Mouse (Mus musculus): ENCODE results near the gene G530012D18Rik. TPM values are rescaled to one million over a fixed set of nuclear protein-coding genes. Genes with fewer than 3 reads are reported as not detected.
"Not testable (repeated sequence)": the region's sequence is repeated elsewhere in the genome, so short reads cannot be mapped to it uniquely, and the experiment has no call there.

Gene G530012D18Rik
- polyA plus RNA-seq, 1 experiment from 2014 or later, result not detected

GRCm38 (mm10) chr1:85580148-85580534 is 4.7 kb downstream of the G530012D18Rik start:
- WGBS, result 90% methylated on average over 2 of the region's 4 CpGs

GRCm38 (mm10) chr1:85580578-85580977 is 5.1 kb downstream of the G530012D18Rik start:
- not testable (repeated sequence) for H3K4me2 ChIP-seq; ATAC-seq (ENCODE audit: low FRiP score); H3K27ac ChIP-seq (ENCODE audit: low read depth, low read length); H3K9me3 ChIP-seq (ENCODE audit: control insufficient read depth, low read length); H3K36me3 ChIP-seq (ENCODE audit: control insufficient read depth, insufficient read depth, low read length); DNase-seq (ENCODE audit: low spot score, missing footprints); H3K4me3 ChIP-seq (ENCODE audit: low read depth, low read length); H3K4me1 ChIP-seq (ENCODE audit: control insufficient read depth, insufficient read depth, low read length); H3K9ac ChIP-seq (ENCODE audit: low read length); H3K27me3 ChIP-seq (ENCODE audit: control insufficient read depth, insufficient read depth, low read length)
- WGBS, result 67% methylated on average over 3 of the region's 3 CpGs

More at GRCm38 (mm10) chr1:85580148-85580534, 4.7 kb downstream of the G530012D18Rik start:
- ATAC-seq (ENCODE audit: low FRiP score), result peak; percentile 46; the same call in 1 of the 2 replicates
- H3K9me3 ChIP-seq (ENCODE audit: control insufficient read depth, low read length); H3K4me1 ChIP-seq (ENCODE audit: control insufficient read depth, insufficient read depth, low read length); H3K27ac ChIP-seq (ENCODE audit: low read depth, low read length); H3K4me3 ChIP-seq (ENCODE audit: low read depth, low read length); DNase-seq (ENCODE audit: low spot score, missing footprints); H3K9ac ChIP-seq (ENCODE audit: low read length); H3K36me3 ChIP-seq (ENCODE audit: control insufficient read depth, insufficient read depth, low read length); H3K4me2 ChIP-seq; H3K27me3 ChIP-seq (ENCODE audit: control insufficient read depth, insufficient read depth, low read length): not testable (repeated sequence)

GRCm38 (mm10) chr1:85581518-85581917 is 6.0 kb downstream of the G530012D18Rik start:
- H3K27ac ChIP-seq (ENCODE audit: low read depth, low read length); H3K4me2 ChIP-seq; H3K36me3 ChIP-seq (ENCODE audit: control insufficient read depth, insufficient read depth, low read length); H3K4me3 ChIP-seq (ENCODE audit: low read depth, low read length); H3K27me3 ChIP-seq (ENCODE audit: control insufficient read depth, insufficient read depth, low read length); H3K9me3 ChIP-seq (ENCODE audit: control insufficient read depth, low read length); ATAC-seq (ENCODE audit: low FRiP score); H3K9ac ChIP-seq (ENCODE audit: low read length); H3K4me1 ChIP-seq (ENCODE audit: control insufficient read depth, insufficient read depth, low read length): not testable (repeated sequence)
- DNase-seq (ENCODE audit: low spot score, missing footprints), result peak; percentile 67
- 26% methylated on average over 5 of the region's 5 CpGs for WGBS

GRCm38 (mm10) chr1:85588697-85589096 is 13.2 kb downstream of the G530012D18Rik start:
- not testable (repeated sequence) for H3K4me1 ChIP-seq (ENCODE audit: control insufficient read depth, insufficient read depth, low read length); H3K9ac ChIP-seq (ENCODE audit: low read length); H3K27ac ChIP-seq (ENCODE audit: low read depth, low read length); H3K36me3 ChIP-seq (ENCODE audit: control insufficient read depth, insufficient read depth, low read length); ATAC-seq (ENCODE audit: low FRiP score); H3K4me2 ChIP-seq; DNase-seq (ENCODE audit: low spot score, missing footprints); H3K4me3 ChIP-seq (ENCODE audit: low read depth, low read length); H3K27me3 ChIP-seq (ENCODE audit: control insufficient read depth, insufficient read depth, low read length); H3K9me3 ChIP-seq (ENCODE audit: control insufficient read depth, low read length)
- 83% methylated on average over 1 of the region's 2 CpGs for WGBS

DNA sequence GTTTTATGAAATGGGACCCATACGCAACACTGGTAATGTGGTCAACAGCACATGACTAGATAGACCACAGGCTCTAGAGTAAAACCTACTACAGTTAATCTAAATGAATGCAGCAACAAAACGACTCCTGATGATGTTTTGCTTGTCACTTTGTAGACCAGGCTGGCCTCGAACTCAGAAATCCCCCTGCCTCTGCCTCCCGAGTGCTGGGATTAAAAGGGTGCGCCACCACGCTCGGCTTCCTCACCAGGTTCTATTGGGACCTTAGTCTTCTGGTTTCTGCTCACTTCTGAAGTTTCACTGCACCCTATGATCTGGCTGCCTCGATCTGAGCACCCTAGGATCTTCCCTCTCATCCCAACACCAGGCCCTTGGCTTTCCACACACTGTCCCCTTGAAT is 17.1 kb downstream of the G530012D18Rik start:
- not testable (repeated sequence) for H3K36me3 ChIP-seq (ENCODE audit: control insufficient read depth, insufficient read depth, low read length); H3K9ac ChIP-seq (ENCODE audit: low read length); H3K27me3 ChIP-seq (ENCODE audit: control insufficient read depth, insufficient read depth, low read length); H3K27ac ChIP-seq (ENCODE audit: low read depth, low read length); H3K4me3 ChIP-seq (ENCODE audit: low read depth, low read length); ATAC-seq (ENCODE audit: low FRiP score); H3K4me2 ChIP-seq; DNase-seq (ENCODE audit: low spot score, missing footprints); H3K9me3 ChIP-seq (ENCODE audit: control insufficient read depth, low read length); H3K4me1 ChIP-seq (ENCODE audit: control insufficient read depth, insufficient read depth, low read length)
- WGBS, result 85% methylated on average over 8 of the region's 8 CpGs

DNA sequence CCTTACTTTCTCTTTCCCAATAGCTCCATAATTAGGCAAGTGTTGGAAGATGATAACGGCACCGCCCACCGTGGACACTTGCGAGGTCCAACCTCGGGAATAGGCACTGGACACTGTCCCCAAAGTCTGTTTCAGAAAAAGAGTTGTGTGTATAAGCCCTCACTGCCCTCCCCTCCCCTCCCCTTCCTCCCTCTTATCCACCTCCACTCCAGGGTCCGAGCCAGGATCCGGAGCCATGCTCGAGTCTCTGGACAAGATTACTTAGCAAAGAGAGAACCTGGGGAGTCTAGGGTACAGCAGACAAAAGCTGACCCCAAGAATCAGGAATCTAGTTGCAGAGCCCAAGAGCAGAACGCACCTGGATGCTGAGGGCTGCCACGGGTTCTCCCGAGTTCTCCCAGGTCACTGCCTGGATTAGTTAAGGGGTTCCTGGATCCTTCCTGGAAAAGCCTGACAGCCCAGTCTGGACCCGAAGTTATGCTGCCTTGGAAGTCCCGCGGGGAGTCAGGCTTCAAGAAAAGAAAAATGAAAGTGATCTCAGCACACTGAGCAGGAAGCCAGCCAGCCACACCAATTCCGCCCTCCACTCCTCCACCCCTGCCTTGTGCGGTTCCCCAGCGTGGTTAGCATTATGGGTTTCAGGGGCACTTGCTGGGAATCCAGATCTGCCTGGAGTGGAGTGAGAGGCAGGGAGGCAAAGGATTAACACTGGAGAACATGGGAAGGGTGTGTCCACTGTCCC is 23.0 kb downstream of the G530012D18Rik start, which contains the start of gene Sp110:
TSS of gene Sp110 (minus strand) at position 547 of the 742 bp plus-strand sequence.
- H3K9me3 ChIP-seq (ENCODE audit: control insufficient read depth, low read length); H3K4me2 ChIP-seq; H3K36me3 ChIP-seq (ENCODE audit: control insufficient read depth, insufficient read depth, low read length); H3K9ac ChIP-seq (ENCODE audit: low read length); H3K27me3 ChIP-seq (ENCODE audit: control insufficient read depth, insufficient read depth, low read length); DNase-seq (ENCODE audit: low spot score, missing footprints); H3K4me1 ChIP-seq (ENCODE audit: control insufficient read depth, insufficient read depth, low read length); H3K27ac ChIP-seq (ENCODE audit: low read depth, low read length); H3K4me3 ChIP-seq (ENCODE audit: low read depth, low read length); ATAC-seq (ENCODE audit: low FRiP score): not testable (repeated sequence)
- 76% methylated on average over 16 of the region's 17 CpGs for WGBS

GRCm38 (mm10) chr1:85600078-85600477 is 24.6 kb downstream of the G530012D18Rik start, which contains the start of gene Sp140:
Gene Sp140 (plus strand): TSS chr1:85600378.
- H3K27ac ChIP-seq (ENCODE audit: low read depth, low read length); H3K27me3 ChIP-seq (ENCODE audit: control insufficient read depth, insufficient read depth, low read length); DNase-seq (ENCODE audit: low spot score, missing footprints); H3K36me3 ChIP-seq (ENCODE audit: control insufficient read depth, insufficient read depth, low read length); H3K4me2 ChIP-seq; H3K4me1 ChIP-seq (ENCODE audit: control insufficient read depth, insufficient read depth, low read length); H3K9me3 ChIP-seq (ENCODE audit: control insufficient read depth, low read length); H3K9ac ChIP-seq (ENCODE audit: low read length); H3K4me3 ChIP-seq (ENCODE audit: low read depth, low read length); ATAC-seq (ENCODE audit: low FRiP score): not testable (repeated sequence)
- WGBS, result no CpG with 5 or more reads among the region's 5 CpGs

- not testable (repeated sequence) for H3K9ac ChIP-seq (ENCODE audit: low read length); H3K27me3 ChIP-seq (ENCODE audit: control insufficient read depth, insufficient read depth, low read length); H3K4me1 ChIP-seq (ENCODE audit: control insufficient read depth, insufficient read depth, low read length); H3K27ac ChIP-seq (ENCODE audit: low read depth, low read length); H3K4me2 ChIP-seq; H3K9me3 ChIP-seq (ENCODE audit: control insufficient read depth, low read length); DNase-seq (ENCODE audit: low spot score, missing footprints); H3K36me3 ChIP-seq (ENCODE audit: control insufficient read depth, insufficient read depth, low read length); H3K4me3 ChIP-seq (ENCODE audit: low read depth, low read length); ATAC-seq (ENCODE audit: low FRiP score)
- WGBS, result 64% methylated on average over 4 of the region's 4 CpGs
Measured at GRCm38 (mm10) chr1:85600794-85601193, 25.3 kb downstream of the G530012D18Rik start.

DNA sequence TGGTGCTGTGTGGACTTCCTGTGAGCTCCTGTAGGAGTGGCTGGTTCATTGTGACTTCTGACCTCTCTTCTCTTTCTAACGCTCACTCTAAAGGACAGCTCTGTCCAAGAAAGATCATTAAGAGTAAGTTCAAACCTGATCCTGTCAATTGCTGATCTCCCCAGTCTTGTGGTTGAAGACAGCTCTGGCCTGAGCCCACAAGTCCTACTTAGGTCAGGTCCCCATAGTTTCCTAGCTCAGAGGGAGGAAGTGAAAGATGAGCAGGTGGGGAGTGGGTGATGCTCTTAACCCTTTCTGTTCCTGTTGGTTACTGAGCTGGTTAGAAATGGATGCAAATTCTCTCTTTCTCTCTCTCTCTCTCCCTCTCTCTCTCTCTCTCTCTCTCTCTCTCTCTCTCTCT is 28.9 kb downstream of the G530012D18Rik start:
- not testable (repeated sequence) for H3K4me2 ChIP-seq; DNase-seq (ENCODE audit: low spot score, missing footprints); H3K9ac ChIP-seq (ENCODE audit: low read length); H3K36me3 ChIP-seq (ENCODE audit: control insufficient read depth, insufficient read depth, low read length); H3K4me3 ChIP-seq (ENCODE audit: low read depth, low read length); H3K4me1 ChIP-seq (ENCODE audit: control insufficient read depth, insufficient read depth, low read length); ATAC-seq (ENCODE audit: low FRiP score); H3K9me3 ChIP-seq (ENCODE audit: control insufficient read depth, low read length); H3K27me3 ChIP-seq (ENCODE audit: control insufficient read depth, insufficient read depth, low read length); H3K27ac ChIP-seq (ENCODE audit: low read depth, low read length)
- no CpG with 5 or more reads among the region's 1 CpGs for WGBS

All from midbrain, embryonic 11.5 days (tissue).